Mouse (Mus musculus): Measurements from ENCODE around the gene Scube1. TPM values are rescaled to one million over a fixed set of nuclear protein-coding genes. Genes with fewer than 3 reads are reported as not detected.

Gene Scube1
- polyA plus RNA-seq, 1 experiment from 2014 or later = 4.9 TPM

DNA sequence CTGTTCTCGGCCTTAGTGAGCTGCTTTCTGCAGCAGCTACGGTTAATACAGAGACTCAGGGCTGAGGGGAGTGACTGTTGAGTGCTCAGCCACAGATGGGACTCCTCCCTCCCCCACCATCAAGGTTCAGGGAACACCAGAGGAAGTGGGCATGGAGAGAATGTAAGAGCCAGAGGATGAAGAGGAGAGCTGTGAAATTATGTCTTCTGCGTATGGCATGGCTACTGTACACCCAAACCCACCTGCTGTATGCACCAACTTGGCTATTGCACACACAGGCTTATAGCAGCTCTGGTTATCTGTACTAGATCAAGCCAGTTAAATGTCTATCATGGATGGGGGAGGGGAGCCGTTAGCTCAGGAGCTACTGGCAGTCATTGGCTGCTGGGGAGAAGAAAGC is 123.6 kb downstream of the Scube1 start:
- no peak for ATAC-seq (ENCODE audit: low read depth)
- no peaks in the 10 kb centered on the region for H3K9me3 ChIP-seq (ENCODE audit: control insufficient read depth, low read length)
- no peak overlapping the region for H3K4me2 ChIP-seq (ENCODE audit: low read depth, low read length)
- H3K9ac ChIP-seq (ENCODE audit: low read length) = no peak overlapping the region
- H3K4me3 ChIP-seq (ENCODE audit: low read length) = no peak overlapping the region
- whole genome bisulfite sequencing = 69% methylated on average over 4 of the region's 4 CpGs
- peaks cover 3% of the 10 kb centered on the region; the same call in 1 of the 2 replicates for H3K4me1 ChIP-seq (replicated peaks; ENCODE audit: control insufficient read depth, insufficient read depth, low read length)
- no peak overlapping the region for H3K27ac ChIP-seq (ENCODE audit: low read length)
- H3K36me3 ChIP-seq (ENCODE audit: control insufficient read depth, insufficient read depth, low read length) = no peaks in the 10 kb centered on the region
- no peaks in the 10 kb centered on the region for H3K27me3 ChIP-seq (ENCODE audit: control insufficient read depth, insufficient read depth, low read depth, low read length)

GRCm38 (mm10) chr15:83596833-83597232 is 128.0 kb downstream of the Scube1 start:
- 82% methylated on average over 4 of the region's 4 CpGs for WGBS
- H3K9me3 ChIP-seq (ENCODE audit: control insufficient read depth, low read length) = no peaks in the 10 kb centered on the region
- no peak overlapping the region for H3K9ac ChIP-seq (ENCODE audit: low read length)
- no peaks in the 10 kb centered on the region for H3K36me3 ChIP-seq (ENCODE audit: control insufficient read depth, insufficient read depth, low read length)
- H3K4me1 ChIP-seq (replicated peaks; ENCODE audit: control insufficient read depth, insufficient read depth, low read length) = peaks cover 13% of the 10 kb centered on the region
- H3K27me3 ChIP-seq (ENCODE audit: control insufficient read depth, insufficient read depth, low read depth, low read length) = no peaks in the 10 kb centered on the region
- H3K27ac ChIP-seq (ENCODE audit: low read length) = no peak overlapping the region
- H3K4me3 ChIP-seq (ENCODE audit: low read length) = no peak overlapping the region
- ATAC-seq (ENCODE audit: low read depth) = no peak
- H3K4me2 ChIP-seq (ENCODE audit: low read depth, low read length) = no peak overlapping the region

DNA sequence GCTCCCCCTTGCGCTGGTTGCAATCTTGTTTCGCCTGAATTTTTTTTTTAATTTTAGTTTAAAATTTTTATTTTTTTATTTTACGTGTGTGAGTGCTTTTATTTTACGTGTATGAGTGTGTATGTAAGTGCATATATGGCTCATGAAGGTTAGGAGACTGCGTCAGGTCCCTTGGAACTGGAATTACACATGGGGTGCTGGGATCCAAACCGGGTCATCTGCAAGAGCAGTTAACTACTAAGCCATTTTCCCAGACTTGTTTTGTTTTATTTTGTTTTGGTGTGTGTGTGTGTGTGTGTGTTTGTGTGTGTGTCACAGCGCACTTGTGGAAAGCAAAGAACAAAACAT is 129.5 kb downstream of the Scube1 start:
- ATAC-seq (ENCODE audit: low read depth) = peak; percentile 15; the same call in 1 of the 2 replicates
- Histone ChIP-seq H3K27me3 (ENCODE audit: control insufficient read depth, insufficient read depth, low read depth, low read length) (no peaks in the 10 kb centered on the region), H3K27ac (ENCODE audit: low read length) (no peak overlapping the region), H3K9ac (ENCODE audit: low read length) (peak overlapping the region; percentile 87), H3K36me3 (ENCODE audit: control insufficient read depth, insufficient read depth, low read length) (no peaks in the 10 kb centered on the region), H3K4me3 (ENCODE audit: low read length) (peak overlapping the region; percentile 83), H3K9me3 (ENCODE audit: control insufficient read depth, low read length) (no peaks in the 10 kb centered on the region), H3K4me1 (replicated peaks; ENCODE audit: control insufficient read depth, insufficient read depth, low read length) (peaks cover 13% of the 10 kb centered on the region), H3K4me2 (ENCODE audit: low read depth, low read length) (peak overlapping the region; percentile 94)
- WGBS = 31% methylated on average over 7 of the region's 7 CpGs

- Histone ChIP-seq H3K4me1 (replicated peaks; ENCODE audit: control insufficient read depth, insufficient read depth, low read length) (peaks cover 13% of the 10 kb centered on the region), H3K27me3 (ENCODE audit: control insufficient read depth, insufficient read depth, low read depth, low read length) (no peaks in the 10 kb centered on the region), H3K4me3 (ENCODE audit: low read length) (peak within 1 kb of the TSS; percentile 83), H3K36me3 (ENCODE audit: control insufficient read depth, insufficient read depth, low read length) (no peaks in the 10 kb centered on the region), H3K9me3 (ENCODE audit: control insufficient read depth, low read length) (no peaks in the 10 kb centered on the region), H3K27ac (ENCODE audit: low read length) (peak within 1 kb of the TSS; percentile 45; the same call in 1 of the 2 replicates), H3K9ac (ENCODE audit: low read length) (peak within 1 kb of the TSS; percentile 87), H3K4me2 (ENCODE audit: low read depth, low read length) (peak within 1 kb of the TSS; percentile 94)
- WGBS = under 1% methylated on average over 68 of the region's 68 CpGs
- peak; percentile 97 for ATAC-seq (ENCODE audit: low read depth)
Measured at GRCm38 (mm10) chr15:83594513-83595363, 130.1 kb downstream of the Scube1 start, which contains the start of gene Ttll12. Gene Ttll12 (minus strand): TSS chr15:83595157.

DNA sequence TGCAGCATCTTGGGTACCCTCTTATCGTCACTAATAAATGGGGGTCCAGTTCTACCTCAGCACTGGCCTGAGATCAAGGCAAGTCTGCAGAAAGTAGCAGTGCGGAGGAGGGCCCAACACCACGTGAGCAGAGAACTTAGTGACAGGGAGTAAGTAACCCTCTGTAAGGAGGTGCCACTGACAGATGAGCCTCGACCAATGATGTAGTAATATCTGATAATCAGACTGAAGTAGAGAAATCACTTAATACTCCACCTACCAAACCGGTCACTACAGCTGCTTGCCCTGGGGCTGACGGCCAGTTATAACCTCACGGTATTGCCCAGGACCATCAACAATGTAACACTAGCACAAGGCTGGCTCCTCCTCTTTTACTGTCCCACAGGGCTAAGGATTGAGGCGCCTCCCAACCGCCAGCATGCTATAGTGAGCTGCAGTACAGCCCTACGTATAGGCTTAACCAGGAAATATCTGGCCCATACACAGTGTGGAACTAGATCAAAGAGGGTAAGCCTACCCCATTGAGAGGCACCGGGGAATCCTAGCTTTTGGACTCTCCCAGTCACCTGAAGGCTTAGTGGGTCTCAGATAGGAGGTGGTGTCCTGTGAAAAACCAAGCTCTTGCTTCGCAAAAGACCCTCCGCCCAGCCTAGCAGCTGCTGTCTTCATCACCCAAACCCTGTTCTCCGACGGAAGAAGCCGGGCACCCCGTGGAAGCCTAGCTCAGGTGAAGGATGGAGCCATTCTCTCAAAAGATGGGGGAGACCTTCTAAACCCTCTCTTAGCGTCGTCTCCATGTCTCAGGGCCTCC is 130.9 kb downstream of the Scube1 start:
- no peaks in the 10 kb centered on the region for H3K27me3 ChIP-seq (ENCODE audit: control insufficient read depth, insufficient read depth, low read depth, low read length)
- peak overlapping the region; percentile 83 for H3K4me3 ChIP-seq (ENCODE audit: low read length)
- H3K36me3 ChIP-seq (ENCODE audit: control insufficient read depth, insufficient read depth, low read length) = no peaks in the 10 kb centered on the region
- no peak overlapping the region; the same call in 1 of the 2 replicates for H3K27ac ChIP-seq (ENCODE audit: low read length)
- H3K4me1 ChIP-seq (replicated peaks; ENCODE audit: control insufficient read depth, insufficient read depth, low read length) = peaks cover 13% of the 10 kb centered on the region
- no peaks in the 10 kb centered on the region for H3K9me3 ChIP-seq (ENCODE audit: control insufficient read depth, low read length)
- H3K4me2 ChIP-seq (ENCODE audit: low read depth, low read length) = peak overlapping the region; percentile 94
- peak overlapping the region; percentile 87 for H3K9ac ChIP-seq (ENCODE audit: low read length)
- WGBS = 9% methylated on average over 19 of the region's 19 CpGs
- ATAC-seq (ENCODE audit: low read depth) = peak; percentile 47

GRCm38 (mm10) chr15:83593189-83593585 is 131.6 kb downstream of the Scube1 start:
- Histone ChIP-seq H3K9me3 (ENCODE audit: control insufficient read depth, low read length) (no peaks in the 10 kb centered on the region), H3K4me3 (ENCODE audit: low read length) (no peak overlapping the region), H3K4me1 (replicated peaks; ENCODE audit: control insufficient read depth, insufficient read depth, low read length) (peaks cover 13% of the 10 kb centered on the region), H3K36me3 (ENCODE audit: control insufficient read depth, insufficient read depth, low read length) (no peaks in the 10 kb centered on the region), H3K9ac (ENCODE audit: low read length) (no peak overlapping the region), H3K4me2 (ENCODE audit: low read depth, low read length) (no peak overlapping the region), H3K27me3 (ENCODE audit: control insufficient read depth, insufficient read depth, low read depth, low read length) (no peaks in the 10 kb centered on the region), H3K27ac (ENCODE audit: low read length) (no peak overlapping the region)
- no peak for ATAC-seq (ENCODE audit: low read depth)

DNA sequence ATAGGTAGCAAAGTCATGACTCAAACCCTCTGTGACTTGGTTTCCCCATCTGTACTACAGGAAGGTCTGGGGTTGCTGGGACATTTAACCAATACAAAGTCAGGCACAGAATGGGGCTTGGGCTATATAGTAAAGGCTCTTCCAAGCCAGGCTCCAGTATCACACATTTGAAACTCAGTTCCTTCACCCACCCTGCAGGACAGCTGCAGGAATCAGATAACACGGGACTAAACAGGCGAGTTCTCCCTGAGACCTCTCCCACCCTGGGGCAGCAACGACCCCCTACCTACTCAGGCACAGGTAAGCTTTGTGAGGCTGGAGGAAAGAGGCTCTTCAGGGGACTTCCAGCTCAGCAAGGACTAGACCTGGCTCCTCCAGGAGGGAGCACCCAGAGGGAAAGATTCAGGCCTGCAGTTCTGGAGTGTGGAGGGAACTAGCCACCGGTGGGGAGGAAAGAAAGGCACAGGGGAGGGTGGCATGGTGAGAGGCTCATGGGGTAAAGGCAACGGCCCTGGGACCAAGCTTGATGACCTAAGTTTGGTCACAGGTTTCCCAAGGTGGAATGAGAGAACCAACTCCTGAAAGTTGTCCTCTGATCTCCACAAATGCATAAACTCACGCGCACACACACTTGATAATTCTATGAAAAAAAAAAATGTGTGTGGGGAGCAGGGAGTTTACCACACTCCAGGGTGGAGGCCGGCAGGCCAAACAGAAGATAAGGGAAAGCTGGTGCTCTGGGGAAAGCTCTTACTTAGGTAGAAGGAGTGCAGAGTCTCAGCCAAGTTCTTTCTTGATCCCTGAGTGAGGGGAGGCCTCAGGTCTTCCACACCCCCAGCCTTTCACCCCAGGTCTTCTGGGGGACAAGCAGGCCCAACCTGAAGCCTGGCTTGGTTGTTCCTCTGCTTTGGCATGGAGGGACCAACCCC is 132.3 kb downstream of the Scube1 start:
- H3K4me1 ChIP-seq (replicated peaks; ENCODE audit: control insufficient read depth, insufficient read depth, low read length) = peaks cover 13% of the 10 kb centered on the region
- H3K9ac ChIP-seq (ENCODE audit: low read length) = no peak overlapping the region
- H3K4me3 ChIP-seq (ENCODE audit: low read length) = no peak overlapping the region
- 65% methylated on average over 8 of the region's 8 CpGs for WGBS
- no peaks in the 10 kb centered on the region; the same call in 1 of the 2 replicates for H3K36me3 ChIP-seq (ENCODE audit: control insufficient read depth, insufficient read depth, low read length)
- H3K27ac ChIP-seq (ENCODE audit: low read length) = no peak overlapping the region
- H3K4me2 ChIP-seq (ENCODE audit: low read depth, low read length) = no peak overlapping the region
- no peaks in the 10 kb centered on the region for H3K27me3 ChIP-seq (ENCODE audit: control insufficient read depth, insufficient read depth, low read depth, low read length)
- ATAC-seq (ENCODE audit: low read depth) = no peak
- H3K9me3 ChIP-seq (ENCODE audit: control insufficient read depth, low read length) = no peaks in the 10 kb centered on the region

DNA sequence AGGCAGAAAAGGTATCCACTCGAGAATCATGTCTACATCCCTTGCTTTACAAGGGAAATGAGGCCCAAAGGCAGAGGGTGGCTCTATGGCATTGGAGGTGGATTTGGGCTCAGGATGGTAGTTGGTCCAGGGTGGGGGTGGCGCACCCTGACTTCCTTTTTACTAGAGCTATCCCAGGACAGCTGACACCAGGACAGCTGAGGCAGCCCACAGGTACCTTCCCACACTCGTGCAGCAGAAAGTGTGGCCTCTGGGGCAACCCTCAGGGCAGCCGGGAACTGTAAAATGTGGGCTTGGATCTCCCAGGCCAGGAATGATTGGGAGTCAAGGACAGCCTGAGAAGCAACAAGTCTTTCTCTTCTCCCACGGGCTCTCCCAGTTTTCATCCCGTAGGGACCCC is 133.1 kb downstream of the Scube1 start:
- H3K27ac ChIP-seq (ENCODE audit: low read length) = no peak overlapping the region
- H3K4me3 ChIP-seq (ENCODE audit: low read length) = no peak overlapping the region
- 80% methylated on average over 6 of the region's 6 CpGs for WGBS
- H3K4me1 ChIP-seq (replicated peaks; ENCODE audit: control insufficient read depth, insufficient read depth, low read length) = peaks cover 13% of the 10 kb centered on the region
- H3K4me2 ChIP-seq (ENCODE audit: low read depth, low read length) = no peak overlapping the region
- H3K27me3 ChIP-seq (ENCODE audit: control insufficient read depth, insufficient read depth, low read depth, low read length) = no peaks in the 10 kb centered on the region
- peaks cover 5% of the 10 kb centered on the region for H3K36me3 ChIP-seq (ENCODE audit: control insufficient read depth, insufficient read depth, low read length)
- no peaks in the 10 kb centered on the region for H3K9me3 ChIP-seq (ENCODE audit: control insufficient read depth, low read length)
- no peak for ATAC-seq (ENCODE audit: low read depth)
- no peak overlapping the region for H3K9ac ChIP-seq (ENCODE audit: low read length)
